ENCODE assay signal across 14 mouse cellular contexts in the genomic region with DNA sequence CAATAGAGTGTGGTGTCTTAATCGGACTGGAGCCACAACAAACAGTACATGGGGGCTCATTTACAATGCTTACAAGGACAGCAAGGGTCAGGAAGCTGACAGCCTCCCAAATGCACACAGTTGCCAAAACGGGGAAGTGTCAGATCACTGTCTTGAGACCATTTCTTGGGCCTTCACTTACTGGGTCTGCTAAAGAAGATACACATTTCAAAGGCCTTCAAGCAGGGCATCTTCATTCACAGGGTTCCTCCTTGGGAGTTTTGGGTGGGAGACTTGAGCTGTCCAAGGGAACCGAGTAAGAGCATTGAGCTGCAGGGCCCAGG.
DNase-seq lines count a peak whose midpoint lies in the region; ATAC-seq and TF ChIP-seq lines count a peak whose summit lies in the region.
"Had no signal": no experiment of that assay in that cellular context is flagged by ENCODE, and none has a peak within 500 bp of the region (broad histone marks: within the 10 kb centered on the region; RNA-seq: fewer than 3 reads in every experiment).

No protein-coding gene starts in this region.

- H3K4me1 ChIP-seq in limb, embryonic 12.5 days (replicated peaks), result peaks cover 86% of the 10 kb centered on the region

- peak overlapping the region; percentile 43 for H3K4me2 ChIP-seq in limb, embryonic 12.5 days

- H3K36me3 ChIP-seq in limb, embryonic 12.5 days, result no peaks in the 10 kb centered on the region
- H3K36me3 ChIP-seq: midbrain, embryonic 10.5 days had no signal

- H3K4me3 ChIP-seq in left cerebral cortex, adult 2 months, result no peak overlapping the region
- H3K4me3 ChIP-seq in limb, embryonic 12.5 days (replicated peaks), result no peak overlapping the region
- H3K4me3 ChIP-seq: layer of hippocampus, adult 2 months; midbrain, embryonic 10.5 days had no signal

- H3K9ac ChIP-seq in limb, embryonic 12.5 days (replicated peaks), result no peak overlapping the region

- WGBS in limb, embryonic 12.5 days, result 19% methylated on average over 3 of the region's 3 CpGs

- ATAC-seq in common myeloid progenitor, adult 5-6 weeks (replicated peaks; ENCODE audit: low read depth, poor library complexity, severe bottlenecking), result peak; percentile 59
- no peak for ATAC-seq in limb, embryonic 12.5 days (ENCODE audit: insufficient number of reproducible peaks, insufficient read depth, low FRiP score, low TSS enrichment, low read depth)

- no peaks in the 10 kb centered on the region for H3K27me3 ChIP-seq in limb, embryonic 12.5 days

- no peaks in the 10 kb centered on the region for H3K9me3 ChIP-seq in limb, embryonic 12.5 days
- H3K9me3 ChIP-seq: midbrain, embryonic 10.5 days had no signal

- DNase-seq in heart, adult 11 months, result peak; percentile 94
- no peak for DNase-seq in heart, postnatal 25 days (ENCODE audit: low spot score)
- DNase-seq in left cerebral cortex, adult 2 months (ENCODE audit: extremely low spot score in 1 of 2, low spot score in 2 of 2), result no peak
- no peak for DNase-seq in left cerebral cortex, adult 9 months (ENCODE audit: low spot score in 2 of 2)
- no peak for DNase-seq in retina, embryonic 14.5 days (ENCODE audit: low spot score)
- no peak for DNase-seq in cerebellum, postnatal 4 days (ENCODE audit: low spot score in 2 of 2)
- DNase-seq: adrenal gland, postnatal 10 days; cerebellum, postnatal 36 days; kidney, adult 11 months; thymus, postnatal 36 days had no signal

- intact Hi-C loops in heart, postnatal 25 days (cut with DNase I), result loop anchor here (5.0 kb wide), 1 partner anchor 217 kb away; no protein-coding TSS in a partner anchor
- intact Hi-C loops in left cerebral cortex, adult 2 months (cut with DNase I), result no loop called here

- 0 out of 2 replicates have a peak overlapping the region, but pooled peaks have one; percentile 19 for H3K27ac ChIP-seq in left cerebral cortex, adult 2 months
- peak overlapping the region; percentile 92 for H3K27ac ChIP-seq in limb, embryonic 12.5 days
- H3K27ac ChIP-seq: midbrain, embryonic 10.5 days had no signal

- no peak for TF ChIP-seq CTCF in left cerebral cortex, adult 2 months (IDR thresholded peaks at IDR 0.05)
